Mouse (Mus musculus) hindbrain, embryonic 14.5 days (tissue): ENCODE results near the gene Pde10a. TPM values are rescaled to one million over a fixed set of nuclear protein-coding genes. Genes with fewer than 3 reads are reported as not detected.

Experiments
- ATAC-seq: fragments of 200-750 bp; cut with Nextera tagmentation; 2 replicates; pipeline ENCODE4 v1.8.0; 2017; ENCODE audit warnings: moderate number of reproducible peaks, mild to moderate bottlenecking, moderate TSS enrichment, moderate library complexity; ENCODE audit not compliant: low FRiP score
- DNase-seq: peaks from one replicate; pipeline ENCODE4 v3.0.0-alpha.2; 2015; ENCODE audit warnings: low spot score
- H3K27ac ChIP-seq: fragments of 300-500 bp; sonication (generic); 2 replicates; pipeline ENCODE4 v1.5.1; 2014; ENCODE audit warnings: mild to moderate bottlenecking, moderate library complexity
- H3K27me3 ChIP-seq: fragments of 300-500 bp; sonication (generic); 2 replicates; pipeline ENCODE4 v1.6.1; 2014; ENCODE audit warnings: mild to moderate bottlenecking, low read length, mixed read lengths; ENCODE audit not compliant: control insufficient read depth, insufficient read depth
- H3K36me3 ChIP-seq: fragments of 300-500 bp; sonication (generic); replicated peaks from 2 replicates; pipeline ENCODE4 v1.6.1; 2014; ENCODE audit not compliant: control insufficient read depth, insufficient read depth
- H3K4me1 ChIP-seq: fragments of 300-500 bp; sonication (generic); replicated peaks from 2 replicates; pipeline ENCODE4 v1.6.1; 2014; ENCODE audit warnings: antibody characterized with exemption, low read length, mixed read lengths; ENCODE audit not compliant: control insufficient read depth, insufficient read depth
- H3K4me2 ChIP-seq: fragments of 300-500 bp; sonication (generic); replicated peaks from 2 replicates; pipeline ENCODE4 v1.6.1; 2014; ENCODE audit warnings: mild to moderate bottlenecking, moderate library complexity
- H3K4me3 ChIP-seq: fragments of 300-500 bp; sonication (generic); replicated peaks from 2 replicates; pipeline ENCODE4 v1.5.1; 2014; ENCODE audit warnings: mild to moderate bottlenecking, low read length
- H3K9ac ChIP-seq: fragments of 300-500 bp; sonication (generic); 2 replicates; pipeline ENCODE4 v1.6.1; 2014
- H3K9me3 ChIP-seq: fragments of 300-500 bp; sonication (generic); 2 replicates; pipeline ENCODE4 v1.6.1; 2016; ENCODE audit warnings: low read length; ENCODE audit not compliant: control insufficient read depth
- whole genome bisulfite sequencing: fragments of 180-500 bp; shearing (Covaris S2); extraction: QIAGEN DNeasy Blood & Tissue Kit; methylation state at CpG from one replicate; pipeline ENCODE4 v1.1.7; 2014; 5-methylcytosine and 5-hydroxymethylcytosine counted together
- polyA plus RNA-seq: library from polyadenylated mRNA; unstranded; fragments of >200 nt; fragmentation: Nextera tagmentation; extraction: Ambion mirVana; gene quantifications from 2 replicates; pipeline ENCODE4 v1.2.1, GENCODE M21; 2014

Pde10a gene
- polyA plus RNA-seq, 1 experiment from 2014 or later, result 15.8 TPM

DNA sequence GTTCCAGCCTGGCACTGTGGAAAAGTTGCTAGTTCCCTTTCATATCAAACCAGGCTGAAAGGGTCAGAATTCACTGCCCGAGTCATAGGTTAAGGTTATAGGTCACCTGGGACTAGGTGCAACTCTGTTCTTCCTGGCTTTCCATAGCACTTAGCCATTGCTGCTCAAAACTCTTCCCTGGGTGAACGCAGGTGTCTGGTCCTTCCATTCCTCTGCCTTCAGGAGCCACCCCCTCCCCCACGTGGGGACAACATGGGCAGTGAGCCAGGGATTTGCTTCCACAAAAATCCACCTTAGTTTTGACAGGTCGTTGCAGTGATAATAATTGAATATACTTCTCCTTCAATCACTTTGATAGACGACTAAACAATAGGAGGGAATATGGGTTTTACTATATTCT is 462.2 kb downstream of the Pde10a start:
- Histone ChIP-seq H3K4me1 (peaks cover 19% of the 10 kb centered on the region), H3K4me2 (no peak overlapping the region), H3K27me3 (no peaks in the 10 kb centered on the region), H3K36me3 (peaks cover 22% of the 10 kb centered on the region), H3K9ac (no peak overlapping the region), H3K9me3 (no peaks in the 10 kb centered on the region), H3K4me3 (no peak overlapping the region), H3K27ac (no peak overlapping the region)
- ATAC-seq (no peak), DNase-seq (no peak)
- 81% methylated on average over 5 of the region's 5 CpGs for WGBS

DNA sequence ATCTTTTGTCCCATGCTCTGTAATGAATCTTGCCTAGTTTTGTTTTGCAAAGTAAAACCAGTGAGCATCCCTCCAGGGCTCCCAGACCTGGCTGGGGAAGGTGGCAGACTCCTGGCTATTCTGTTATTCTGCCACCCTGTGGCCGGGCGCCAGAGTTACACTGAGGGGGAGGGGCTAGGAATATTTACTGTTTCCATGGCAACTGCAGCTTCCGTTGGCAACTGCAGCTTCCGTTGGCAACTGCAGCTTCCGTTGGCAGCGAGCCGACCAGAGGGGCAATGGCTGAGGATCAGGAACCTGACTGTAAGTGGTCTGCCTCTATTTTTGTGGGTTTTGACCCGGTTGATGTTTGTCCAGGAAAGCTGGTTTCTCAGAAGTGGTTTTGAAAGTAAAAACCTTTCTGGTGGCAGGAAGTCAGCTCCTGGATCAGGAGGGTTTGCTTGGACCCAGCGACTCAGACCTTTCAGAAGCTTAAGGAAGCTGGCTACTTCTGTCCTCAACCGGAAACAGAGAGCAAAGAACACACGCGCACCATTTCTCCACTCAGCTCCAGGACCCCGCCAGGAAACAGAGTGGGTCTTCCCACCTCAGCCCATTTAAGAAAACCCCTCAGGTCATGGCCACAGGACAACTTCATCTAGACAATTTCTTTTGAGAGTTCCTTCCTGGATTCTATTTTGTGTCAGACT is 463.1 kb downstream of the Pde10a start, which contains the start of gene 1700010I14Rik:
Gene 1700010I14Rik (plus strand): TSS at position 215 of the 689 bp plus-strand sequence.
- ATAC-seq, result peak; percentile 49; the same call in 1 of the 2 replicates
- 0 out of 2 replicates have a peak within 1 kb of the TSS, but pooled peaks have one; percentile 4 for H3K27ac ChIP-seq

DNA sequence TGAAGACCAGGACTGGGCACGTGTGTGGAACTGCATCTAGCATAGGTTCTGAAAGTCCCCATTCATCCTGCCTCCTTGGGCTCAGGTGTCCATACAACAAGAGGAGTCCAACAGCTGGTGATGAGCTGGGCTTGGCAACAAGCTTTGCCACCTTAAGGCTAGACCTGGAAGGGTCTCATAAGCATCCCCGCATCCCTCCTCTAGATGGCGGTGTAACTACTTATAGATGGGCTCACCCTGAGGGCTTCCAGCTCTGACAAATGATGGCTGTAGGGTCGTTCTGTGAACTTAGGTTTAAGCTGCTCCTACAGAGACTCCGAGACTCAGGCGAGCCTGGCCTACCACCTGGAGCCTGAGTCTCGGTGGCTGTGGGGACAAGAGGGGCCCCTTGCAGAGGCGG is 466.0 kb downstream of the Pde10a start:
- H3K9me3 ChIP-seq, result no peaks in the 10 kb centered on the region
- no peak for DNase-seq
- no peak overlapping the region for H3K4me3 ChIP-seq
- WGBS, result 30% methylated on average over 8 of the region's 8 CpGs
- no peaks in the 10 kb centered on the region; the same call in 1 of the 2 replicates for H3K36me3 ChIP-seq
- no peaks in the 10 kb centered on the region for H3K27me3 ChIP-seq
- H3K4me2 ChIP-seq, result no peak overlapping the region
- no peak for ATAC-seq
- H3K27ac ChIP-seq, result no peak overlapping the region
- H3K9ac ChIP-seq, result no peak overlapping the region
- H3K4me1 ChIP-seq, result peaks cover 11% of the 10 kb centered on the region

More for the DNA sequence above, 463.1 kb downstream of the Pde10a start, which contains the start of gene 1700010I14Rik:
- 7% methylated on average over 13 of the region's 13 CpGs for WGBS
- Histone ChIP-seq H3K27me3 (no peaks in the 10 kb centered on the region), H3K4me2 (peak within 1 kb of the TSS; percentile 59), H3K9ac (peak within 1 kb of the TSS; percentile 47; the same call in 1 of the 2 replicates), H3K4me3 (peak within 1 kb of the TSS; percentile 31), H3K9me3 (no peaks in the 10 kb centered on the region), H3K36me3 (peaks cover 13% of the 10 kb centered on the region), H3K4me1 (peaks cover 19% of the 10 kb centered on the region)
- DNase-seq, result peak; percentile 84

DNA sequence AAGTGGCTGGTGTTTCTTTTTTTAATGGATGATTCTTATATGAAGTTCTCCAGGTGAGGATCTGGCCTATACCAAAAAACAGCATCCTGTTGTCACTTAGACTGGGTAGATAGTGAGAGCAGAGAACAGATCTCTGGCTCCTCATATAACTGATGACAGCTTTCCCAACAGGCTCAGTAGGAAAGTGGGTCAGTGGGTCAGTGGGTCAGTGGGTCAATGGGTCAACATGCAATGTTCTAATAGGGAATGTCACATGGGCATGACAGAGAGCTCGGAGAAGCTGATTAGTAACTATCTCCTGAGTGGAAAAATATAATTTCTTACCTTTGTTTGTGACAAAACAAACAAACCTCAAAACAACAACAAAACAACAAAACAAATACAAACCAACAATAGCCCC is 470.2 kb downstream of the Pde10a start:
- DNase-seq (no peak), ATAC-seq (no peak)
- Histone ChIP-seq H3K4me2 (no peak overlapping the region), H3K27ac (no peak overlapping the region), H3K27me3 (no peaks in the 10 kb centered on the region), H3K4me1 (no peaks in the 10 kb centered on the region), H3K4me3 (no peak overlapping the region), H3K9ac (no peak overlapping the region), H3K36me3 (no peaks in the 10 kb centered on the region; the same call in none of the 2 replicates), H3K9me3 (no peaks in the 10 kb centered on the region)
- 73% methylated on average over 1 of the region's 1 CpGs for WGBS

DNA sequence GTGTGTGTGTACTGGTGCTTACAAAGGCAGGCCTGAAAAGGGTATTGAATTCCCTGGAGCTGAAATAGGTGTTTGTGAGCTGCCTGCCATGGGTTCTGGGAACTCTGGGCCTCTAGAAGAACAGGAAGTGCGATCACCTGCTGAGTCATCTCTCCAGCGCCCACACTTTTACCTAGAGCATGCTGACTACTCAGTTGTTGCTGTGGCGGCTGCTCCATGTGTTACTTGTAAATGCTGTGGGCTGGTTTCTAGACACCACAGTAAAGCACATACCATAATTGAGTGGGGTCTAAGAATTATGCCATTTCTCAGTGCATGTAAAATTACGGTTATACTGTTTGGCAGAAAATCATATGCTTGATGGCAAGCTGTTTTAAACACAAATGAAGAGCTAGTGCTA is 477.3 kb downstream of the Pde10a start:
- H3K27ac ChIP-seq, result no peak overlapping the region
- no peak overlapping the region for H3K9ac ChIP-seq
- no peaks in the 10 kb centered on the region for H3K4me1 ChIP-seq
- WGBS, result 76% methylated on average over 4 of the region's 4 CpGs
- H3K27me3 ChIP-seq, result no peaks in the 10 kb centered on the region
- H3K4me3 ChIP-seq, result no peak overlapping the region
- H3K9me3 ChIP-seq, result no peaks in the 10 kb centered on the region
- no peak for DNase-seq
- no peak for ATAC-seq
- no peaks in the 10 kb centered on the region for H3K36me3 ChIP-seq
- H3K4me2 ChIP-seq, result no peak overlapping the region

DNA sequence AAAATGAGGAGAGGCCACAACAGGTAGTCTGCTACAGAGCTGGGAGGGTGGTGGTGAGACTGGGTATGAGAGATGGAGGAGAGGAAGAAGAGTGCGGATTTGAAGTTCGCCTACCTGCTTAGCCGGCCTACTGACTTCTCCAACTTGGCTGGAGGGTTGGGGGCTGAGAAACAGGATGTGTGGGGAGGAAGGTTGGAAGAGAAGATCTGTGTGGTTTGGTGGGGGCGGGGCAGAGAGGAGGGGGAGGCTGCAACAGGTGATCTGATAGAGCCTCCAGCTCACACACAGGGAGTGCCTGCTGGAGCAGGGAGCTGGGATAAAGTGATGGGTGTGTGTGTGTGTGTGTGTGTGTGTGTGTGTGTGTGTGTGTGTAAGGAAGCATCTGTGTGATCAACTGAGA is 479.3 kb downstream of the Pde10a start:
- Histone ChIP-seq H3K9ac (no peak overlapping the region), H3K9me3 (no peaks in the 10 kb centered on the region), H3K4me3 (no peak overlapping the region), H3K36me3 (no peaks in the 10 kb centered on the region), H3K4me2 (no peak overlapping the region), H3K27me3 (no peaks in the 10 kb centered on the region), H3K4me1 (no peaks in the 10 kb centered on the region), H3K27ac (no peak overlapping the region)
- DNase-seq (no peak), ATAC-seq (no peak)
- WGBS, result 83% methylated on average over 4 of the region's 4 CpGs

DNA sequence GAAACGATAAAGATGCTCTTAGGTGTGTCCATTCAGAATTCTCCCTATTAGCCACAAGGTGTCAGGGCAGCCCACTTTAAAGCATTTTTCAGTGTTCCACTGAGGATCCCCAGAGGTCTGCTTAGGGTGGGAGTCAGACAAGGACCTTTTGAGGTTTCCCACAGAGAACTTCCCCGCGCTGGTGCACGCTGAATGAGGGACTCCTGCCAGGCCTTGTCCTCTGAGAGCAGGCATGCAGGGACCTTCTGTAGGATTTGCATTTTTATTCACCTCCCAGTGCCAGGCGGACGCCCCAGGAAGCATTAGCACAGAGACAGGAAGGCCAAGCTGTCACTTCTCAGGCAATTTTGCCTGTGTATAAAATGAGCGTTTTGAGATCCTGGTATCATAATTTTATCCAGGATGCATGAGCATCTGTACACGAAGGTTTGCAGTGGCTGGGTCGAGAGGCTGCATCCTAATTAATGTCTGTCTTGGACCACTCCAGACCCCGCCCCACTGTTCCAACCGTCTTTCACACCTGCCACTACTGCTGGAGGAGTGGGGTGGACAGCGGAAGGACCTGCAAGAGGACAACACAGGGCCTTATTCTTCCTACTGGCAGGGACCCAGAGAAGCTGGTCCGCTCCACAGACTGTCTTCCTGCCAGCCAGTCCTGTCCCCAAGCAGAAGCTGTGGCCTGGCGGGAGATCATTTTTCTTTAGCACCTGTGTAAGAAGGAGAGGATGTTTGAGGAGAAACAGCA is 498.2 kb downstream of the Pde10a start:
- Histone ChIP-seq H3K9me3 (no peaks in the 10 kb centered on the region), H3K4me3 (no peak overlapping the region), H3K9ac (no peak overlapping the region), H3K36me3 (no peaks in the 10 kb centered on the region), H3K4me2 (0 out of 2 replicates have a peak overlapping the region, but pooled peaks have one; percentile 20), H3K4me1 (peaks cover 7% of the 10 kb centered on the region; the same call in 1 of the 2 replicates), H3K27ac (0 out of 2 replicates have a peak overlapping the region, but pooled peaks have one; percentile 49), H3K27me3 (no peaks in the 10 kb centered on the region)
- WGBS, result 22% methylated on average over 14 of the region's 14 CpGs
- DNase-seq (peak; percentile 70), ATAC-seq (peak; percentile 74)

DNA sequence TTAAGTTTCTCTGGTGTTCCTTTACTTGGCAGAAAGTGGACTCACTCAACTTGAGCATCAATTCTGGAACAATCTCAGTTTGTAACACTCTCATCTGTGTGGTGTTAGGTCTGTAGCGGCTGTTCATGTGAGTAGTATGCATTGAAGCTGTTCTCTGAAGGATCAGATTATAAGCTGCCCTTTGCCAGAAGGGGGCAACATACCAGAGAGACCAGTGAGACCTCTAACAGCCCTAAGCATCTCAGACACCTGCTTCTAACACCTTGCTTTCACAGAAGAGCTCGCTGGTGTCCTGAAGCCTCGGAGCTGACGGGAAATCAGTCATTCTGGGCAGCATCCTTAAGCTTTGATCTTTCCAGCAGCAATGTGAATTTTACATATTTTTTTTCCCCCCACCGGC is 505.0 kb downstream of the Pde10a start:
- H3K4me2 ChIP-seq, result no peak overlapping the region
- H3K4me1 ChIP-seq, result peaks cover 15% of the 10 kb centered on the region
- ATAC-seq (no peak), DNase-seq (no peak)
- no peaks in the 10 kb centered on the region for H3K27me3 ChIP-seq
- no peak overlapping the region for H3K27ac ChIP-seq
- H3K9ac ChIP-seq, result no peak overlapping the region
- H3K4me3 ChIP-seq, result no peak overlapping the region
- H3K9me3 ChIP-seq, result no peaks in the 10 kb centered on the region
- no peaks in the 10 kb centered on the region for H3K36me3 ChIP-seq
- 75% methylated on average over 5 of the region's 5 CpGs for WGBS
